Mouse (Mus musculus): ENCODE data around the gene Cd37. TPM values are rescaled to one million over a fixed set of nuclear protein-coding genes. Genes with fewer than 3 reads are reported as not detected.

Gene Cd37
- total RNA-seq, 2 experiments from 2014 or later = 2.9 to 3.2 TPM

Other genes starting within 250 kb of the Cd37 start
- gene Irf3, start 241.5 kb downstream of the Cd37 start, total RNA-seq (2021) = 10 to 100 TPM; 28.3 to 30.9 TPM
- gene Bcl2l12, start 240.4 kb downstream of the Cd37 start, total RNA-seq (2021) = 10 to 100 TPM; 10.2 to 11.2 TPM
- 10 to 100 TPM; 45.5 to 49.7 TPM for gene Scaf1, start 222.8 kb downstream of the Cd37 start, total RNA-seq (2021)
- 10 to 100 TPM; 48.9 to 56.6 TPM for gene Rras, start 221.2 kb downstream of the Cd37 start, total RNA-seq (2021)
- 10 to 100 TPM; 23.2 to 27.7 TPM for gene Prr12, start 186.2 kb downstream of the Cd37 start, total RNA-seq (2021)
- 10 to 100 TPM; 25.7 to 27.8 TPM for gene Nosip, start 176.7 kb downstream of the Cd37 start, total RNA-seq (2021)
- gene Prrg2, start 176.4 kb downstream of the Cd37 start, total RNA-seq (2021) = 1 to 10 TPM; 6.8 to 7.1 TPM
- gene Rcn3, start 146.9 kb downstream of the Cd37 start, total RNA-seq (2021) = 10 to 100 TPM; 28.1 to 32.4 TPM
- 10 to 100 TPM; 66.1 to 71.7 TPM for gene Fcgrt, start 135.3 kb downstream of the Cd37 start, total RNA-seq (2021)
- 100 to 1,000 TPM; 517 to 569 TPM for gene Rps11, start 114.7 kb downstream of the Cd37 start, total RNA-seq (2021)
- 100 to 1,000 TPM; 613 to 620 TPM for gene Rpl13a, start 110.4 kb downstream of the Cd37 start, total RNA-seq (2021)
- gene Gm45713, start 102.9 kb downstream of the Cd37 start, total RNA-seq (2021) = not detected
- gene Flt3l, start 102.7 kb downstream of the Cd37 start, total RNA-seq (2021) = 10 to 100 TPM in 1 of 2 experiments, 1 to 10 TPM in 1; 5.3 to 15.0 TPM
- gene Pih1d1, start 84.8 kb downstream of the Cd37 start, total RNA-seq (2021) = 10 to 100 TPM; 29.7 to 30.9 TPM
- 10 to 100 TPM; 23.5 to 37.6 TPM for gene Aldh16a1, start 84.5 kb downstream of the Cd37 start, total RNA-seq (2021)
- 10 to 100 TPM; 18.1 to 18.7 TPM for gene Slc17a7, start 75.2 kb downstream of the Cd37 start, total RNA-seq (2021)
- not detected for gene Gfy, start 59.5 kb downstream of the Cd37 start, total RNA-seq (2021)
- gene Pth2, start 58.1 kb downstream of the Cd37 start, total RNA-seq (2021) = not detected
- not detected for gene Ccdc155, start 34.2 kb downstream of the Cd37 start, total RNA-seq (2021)
- not detected for gene Dkkl1, start 27.0 kb downstream of the Cd37 start, total RNA-seq (2021)
- 10 to 100 TPM in 1 of 2 experiments, 1 to 10 TPM in 1; 7.0 to 12.0 TPM for gene Tead2, start 23.4 kb downstream of the Cd37 start, total RNA-seq (2021)
- gene Slc6a16, start 2.0 kb upstream of the Cd37 start, total RNA-seq (2021) = not detected
- not detected for gene Slc6a21, start 38.4 kb upstream of the Cd37 start, total RNA-seq (2021)
- gene Trpm4, start 94.7 kb upstream of the Cd37 start, total RNA-seq (2021) = 10 to 100 TPM; 23.5 to 25.0 TPM
- gene Hrc, start 96.2 kb upstream of the Cd37 start, total RNA-seq (2021) = 100 to 1,000 TPM; 773 to 825 TPM
- gene Ppfia3, start 127.9 kb upstream of the Cd37 start, total RNA-seq (2021) = under 1 TPM; 0.18 to 0.25 TPM
- 1 to 10 TPM; 1.8 to 2.0 TPM for gene Lin7b, start 131.5 kb upstream of the Cd37 start, total RNA-seq (2021)
- 100 to 1,000 TPM; 110 to 111 TPM for gene Snrnp70, start 156.6 kb upstream of the Cd37 start, total RNA-seq (2021)
- 1 to 10 TPM; 3.2 to 3.7 TPM for gene Kcna7, start 166.5 kb upstream of the Cd37 start, total RNA-seq (2021)
- gene Ntf5, start 174.6 kb upstream of the Cd37 start, total RNA-seq (2021) = under 1 TPM; 0.14 to 0.39 TPM
- gene Lhb, start 181.7 kb upstream of the Cd37 start, total RNA-seq (2021) = not detected
- 10 to 100 TPM; 93.1 to 98.1 TPM for gene Gys1, start 195.7 kb upstream of the Cd37 start, total RNA-seq (2021)
- gene Ruvbl2, start 199.0 kb upstream of the Cd37 start, total RNA-seq (2021) = 10 to 100 TPM; 28.5 to 29.3 TPM
- 100 to 1,000 TPM; 210 to 232 TPM for gene Ftl1, start 220.8 kb upstream of the Cd37 start, total RNA-seq (2021)
- 10 to 100 TPM; 24.7 to 26.7 TPM for gene Bax, start 227.8 kb upstream of the Cd37 start, total RNA-seq (2021)
- gene Tulp2, start 242.8 kb upstream of the Cd37 start, total RNA-seq (2021) = not detected
- 1 to 10 TPM; 4.0 to 5.1 TPM for gene Gm45808, start 247.7 kb upstream of the Cd37 start, total RNA-seq (2021)
- 1 to 10 TPM; 5.9 to 6.7 TPM for gene Dhdh, start 249.7 kb upstream of the Cd37 start, total RNA-seq (2021)

All from heart, postnatal 25 days (tissue).